Mouse (Mus musculus) WW6 (cell line): ENCODE results near the gene Wars.

Experiments used
- DNase-seq: peaks from one replicate; pipeline ENCODE4 v3.0.0-alpha.2; 2013; ENCODE audit warnings: low read depth, low spot score

Gene Wars

GRCm38 (mm10) chr12:108893715-108894431, at the start of gene Wars:
Gene Wars, minus strand, starts transcription at chr12:108894174.
- peak; percentile 84 for DNase-seq

- no peak for DNase-seq
These were observed 48.4 kb upstream of the Wars start for GRCm38 (mm10) chr12:108942203-108942923.

GRCm38 (mm10) chr12:108941282-108941681, 47.3 kb upstream of the Wars start:
- DNase-seq, result no peak

GRCm38 (mm10) chr12:108940255-108940654, 46.3 kb upstream of the Wars start:
- DNase-seq, result no peak

GRCm38 (mm10) chr12:108939317-108939716, 45.3 kb upstream of the Wars start:
- DNase-seq, result no peak

- DNase-seq, result no peak
These were observed 44.9 kb upstream of the Wars start for GRCm38 (mm10) chr12:108938844-108939243.

GRCm38 (mm10) chr12:108937506-108937905, 43.5 kb upstream of the Wars start:
- DNase-seq, result no peak

- DNase-seq, result no peak
These were observed 42.9 kb upstream of the Wars start for GRCm38 (mm10) chr12:108936834-108937233.

GRCm38 (mm10) chr12:108934231-108934630, 40.3 kb upstream of the Wars start:
- no peak for DNase-seq

GRCm38 (mm10) chr12:108932113-108932512, 38.1 kb upstream of the Wars start:
- no peak for DNase-seq

- DNase-seq, result no peak
These were observed 37.5 kb upstream of the Wars start for GRCm38 (mm10) chr12:108931341-108932053.

GRCm38 (mm10) chr12:108929475-108929874, 35.5 kb upstream of the Wars start:
- no peak for DNase-seq

GRCm38 (mm10) chr12:108928249-108928648, 34.3 kb upstream of the Wars start:
- no peak for DNase-seq

GRCm38 (mm10) chr12:108926606-108927111, 32.7 kb upstream of the Wars start:
- DNase-seq, result no peak

GRCm38 (mm10) chr12:108918753-108919152, 24.8 kb upstream of the Wars start:
- DNase-seq, result no peak

GRCm38 (mm10) chr12:108917509-108917908, 23.5 kb upstream of the Wars start:
- DNase-seq, result no peak

- no peak for DNase-seq
These were observed 22.6 kb upstream of the Wars start for GRCm38 (mm10) chr12:108916447-108917042.

- no peak for DNase-seq
These were observed 21.9 kb upstream of the Wars start for GRCm38 (mm10) chr12:108915893-108916292.

- no peak for DNase-seq
These were observed 20.9 kb upstream of the Wars start for GRCm38 (mm10) chr12:108914709-108915340.

GRCm38 (mm10) chr12:108914198-108914597, 20.2 kb upstream of the Wars start:
- no peak for DNase-seq

GRCm38 (mm10) chr12:108912442-108912841, 18.5 kb upstream of the Wars start:
- DNase-seq, result no peak
